Mouse (Mus musculus) limb, embryonic 10.5 days (tissue): ENCODE data around the gene Pygo1. TPM values are rescaled to one million over a fixed set of nuclear protein-coding genes. Genes with fewer than 3 reads are reported as not detected.
A peak's percentile ranks its signal among the peaks of the same experiment; 100 is the strongest.

Experiments
- DNase-seq: peaks from one replicate; pipeline ENCODE4 v3.0.0-alpha.2; 2017; ENCODE audit warnings: low spot score
- H3K27ac ChIP-seq: fragments of 300-500 bp; sonication (generic); 2 replicates; pipeline ENCODE4 v1.5.1; 2016; ENCODE audit warnings: mild to moderate bottlenecking
- H3K27me3 ChIP-seq: fragments of 300-500 bp; sonication (generic); 2 replicates; pipeline ENCODE4 v1.6.1; 2016; ENCODE audit warnings: low read depth, mild to moderate bottlenecking; ENCODE audit not compliant: poor library complexity, severe bottlenecking
- H3K36me3 ChIP-seq: fragments of 300-500 bp; sonication (generic); 2 replicates; pipeline ENCODE4 v1.6.1; 2016; ENCODE audit warnings: mild to moderate bottlenecking, moderate library complexity
- H3K4me1 ChIP-seq: fragments of 300-500 bp; sonication (generic); 2 replicates; pipeline ENCODE4 v1.6.1; 2016
- H3K4me3 ChIP-seq: fragments of 300-500 bp; sonication (generic); 2 replicates; pipeline ENCODE4 v1.5.1; 2016; ENCODE audit warnings: mild to moderate bottlenecking, moderate library complexity
- H3K9me3 ChIP-seq: fragments of 300-500 bp; sonication (generic); replicated peaks from 2 replicates; pipeline ENCODE4 v1.6.1; 2016; ENCODE audit warnings: mild to moderate bottlenecking
- whole genome bisulfite sequencing: fragments of 180-500 bp; shearing (Covaris S2); methylation state at CpG from one replicate; pipeline ENCODE4 v1.1.7; 2016; 5-methylcytosine and 5-hydroxymethylcytosine counted together
- polyA plus RNA-seq: library from polyadenylated mRNA; unstranded; fragments of >200 nt; fragmentation: Nextera tagmentation; extraction: Ambion mirVana; gene quantifications from 2 replicates; pipeline ENCODE4 v1.2.1, GENCODE M21; 2016

Pygo1 gene
- polyA plus RNA-seq, 1 experiment from 2014 or later = 7.5 TPM

GRCm38 (mm10) chr9:72949572-72949971, 24.1 kb downstream of the Pygo1 start:
- peak; percentile 38 for DNase-seq
- 65% methylated on average over 7 of the region's 7 CpGs for WGBS
- Histone ChIP-seq H3K27me3 (no peaks in the 10 kb centered on the region), H3K36me3 (peaks cover 30% of the 10 kb centered on the region), H3K4me1 (peaks cover 13% of the 10 kb centered on the region), H3K4me3 (no peak overlapping the region), H3K9me3 (0 out of 2 replicates have a peak, but pooled peaks cover 2% of the 10 kb centered on the region), H3K27ac (no peak overlapping the region)

GRCm38 (mm10) chr9:72954746-72955145, 29.3 kb downstream of the Pygo1 start:
- 43% methylated on average over 2 of the region's 2 CpGs for WGBS
- Histone ChIP-seq H3K4me3 (no peak overlapping the region), H3K4me1 (peaks cover 17% of the 10 kb centered on the region), H3K9me3 (no peaks in the 10 kb centered on the region), H3K36me3 (no peaks in the 10 kb centered on the region), H3K27ac (no peak overlapping the region), H3K27me3 (no peaks in the 10 kb centered on the region)
- peak; percentile 42 for DNase-seq

- Histone ChIP-seq H3K27ac (no peak overlapping the region), H3K9me3 (no peaks in the 10 kb centered on the region), H3K27me3 (no peaks in the 10 kb centered on the region), H3K36me3 (no peaks in the 10 kb centered on the region), H3K4me3 (no peak overlapping the region), H3K4me1 (peaks cover 14% of the 10 kb centered on the region)
- WGBS = 20% methylated on average over 1 of the region's 1 CpGs
- DNase-seq = peak; percentile 65
Measured at GRCm38 (mm10) chr9:72955546-72955945, 30.1 kb downstream of the Pygo1 start.

- Histone ChIP-seq H3K36me3 (no peaks in the 10 kb centered on the region), H3K27me3 (no peaks in the 10 kb centered on the region), H3K4me3 (peak within 1 kb of the TSS; percentile 66), H3K4me1 (peaks cover 14% of the 10 kb centered on the region), H3K27ac (peak within 1 kb of the TSS; percentile 77), H3K9me3 (no peaks in the 10 kb centered on the region)
- 3% methylated on average over 43 of the region's 43 CpGs for WGBS
- peak; percentile 91 for DNase-seq
Measured at GRCm38 (mm10) chr9:72958521-72959450, 33.3 kb downstream of the Pygo1 start, which contains the start of the genes Dyx1c1 and Gm44503. Gene Dyx1c1, plus strand, starts transcription at chr9:72958785. Gene Gm44503, plus strand, starts transcription at chr9:72958852.

GRCm38 (mm10) chr9:72961346-72961745, 35.9 kb downstream of the Pygo1 start:
- Histone ChIP-seq H3K27ac (no peak overlapping the region), H3K36me3 (no peaks in the 10 kb centered on the region), H3K9me3 (no peaks in the 10 kb centered on the region), H3K4me3 (no peak overlapping the region), H3K27me3 (no peaks in the 10 kb centered on the region), H3K4me1 (peaks cover 14% of the 10 kb centered on the region)
- no peak for DNase-seq
- 77% methylated on average over 8 of the region's 8 CpGs for WGBS

- H3K27me3 ChIP-seq = no peaks in the 10 kb centered on the region
- peaks cover 14% of the 10 kb centered on the region for H3K4me1 ChIP-seq
- H3K36me3 ChIP-seq = no peaks in the 10 kb centered on the region
- no peak overlapping the region for H3K4me3 ChIP-seq
- no peak for DNase-seq
- no peak overlapping the region for H3K27ac ChIP-seq
- H3K9me3 ChIP-seq = no peaks in the 10 kb centered on the region
- 78% methylated on average over 15 of the region's 15 CpGs for WGBS
Measured at GRCm38 (mm10) chr9:72961959-72962358, 36.5 kb downstream of the Pygo1 start.

GRCm38 (mm10) chr9:72968349-72969061, 43.1 kb downstream of the Pygo1 start:
- 37% methylated on average over 11 of the region's 11 CpGs for WGBS
- Histone ChIP-seq H3K27me3 (no peaks in the 10 kb centered on the region), H3K4me3 (no peak overlapping the region), H3K27ac (no peak overlapping the region), H3K36me3 (no peaks in the 10 kb centered on the region), H3K4me1 (no peaks in the 10 kb centered on the region), H3K9me3 (no peaks in the 10 kb centered on the region)
- no peak for DNase-seq

GRCm38 (mm10) chr9:72969874-72970273, 44.4 kb downstream of the Pygo1 start:
- no peaks in the 10 kb centered on the region for H3K9me3 ChIP-seq
- H3K27me3 ChIP-seq = no peaks in the 10 kb centered on the region
- H3K27ac ChIP-seq = no peak overlapping the region
- DNase-seq = no peak
- H3K4me3 ChIP-seq = no peak overlapping the region
- no peaks in the 10 kb centered on the region for H3K4me1 ChIP-seq
- WGBS = 71% methylated on average over 7 of the region's 7 CpGs
- no peaks in the 10 kb centered on the region for H3K36me3 ChIP-seq

- 85% methylated on average over 5 of the region's 5 CpGs for WGBS
- H3K4me1 ChIP-seq = no peaks in the 10 kb centered on the region
- H3K9me3 ChIP-seq = no peaks in the 10 kb centered on the region
Measured at GRCm38 (mm10) chr9:72972435-72972834, 47.0 kb downstream of the Pygo1 start.

GRCm38 (mm10) chr9:72972984-72973383, 47.5 kb downstream of the Pygo1 start:
- H3K27ac ChIP-seq = no peak overlapping the region
- no peak for DNase-seq
- no peaks in the 10 kb centered on the region for H3K36me3 ChIP-seq
- H3K9me3 ChIP-seq = no peaks in the 10 kb centered on the region
- H3K4me3 ChIP-seq = no peak overlapping the region
- H3K27me3 ChIP-seq = no peaks in the 10 kb centered on the region
- no peaks in the 10 kb centered on the region for H3K4me1 ChIP-seq

More at GRCm38 (mm10) chr9:72972435-72972834, 47.0 kb downstream of the Pygo1 start:
- no peaks in the 10 kb centered on the region for H3K36me3 ChIP-seq
- no peaks in the 10 kb centered on the region for H3K27me3 ChIP-seq
- H3K27ac ChIP-seq = no peak overlapping the region
- no peak overlapping the region for H3K4me3 ChIP-seq
- DNase-seq = no peak

GRCm38 (mm10) chr9:72974734-72975133, 49.3 kb downstream of the Pygo1 start:
- no peak for DNase-seq
- no peaks in the 10 kb centered on the region for H3K9me3 ChIP-seq
- H3K27me3 ChIP-seq = no peaks in the 10 kb centered on the region
- no peaks in the 10 kb centered on the region for H3K36me3 ChIP-seq
- no peak overlapping the region for H3K27ac ChIP-seq
- no peak overlapping the region for H3K4me3 ChIP-seq
- WGBS = 90% methylated on average over 5 of the region's 5 CpGs
- H3K4me1 ChIP-seq = no peaks in the 10 kb centered on the region

- Histone ChIP-seq H3K27me3 (no peaks in the 10 kb centered on the region), H3K36me3 (no peaks in the 10 kb centered on the region), H3K4me1 (no peaks in the 10 kb centered on the region), H3K4me3 (no peak overlapping the region), H3K9me3 (no peaks in the 10 kb centered on the region), H3K27ac (no peak overlapping the region)
- WGBS = 97% methylated on average over 1 of the region's 1 CpGs
- DNase-seq = no peak
Measured at GRCm38 (mm10) chr9:72975242-72975641, 49.8 kb downstream of the Pygo1 start.

GRCm38 (mm10) chr9:72983066-72983465, 57.6 kb downstream of the Pygo1 start:
- Histone ChIP-seq H3K36me3 (no peaks in the 10 kb centered on the region), H3K4me1 (peaks cover 15% of the 10 kb centered on the region), H3K4me3 (no peak overlapping the region), H3K27me3 (peaks cover 6% of the 10 kb centered on the region; the same call in 1 of the 2 replicates), H3K27ac (no peak overlapping the region), H3K9me3 (no peaks in the 10 kb centered on the region)
- 69% methylated on average over 2 of the region's 2 CpGs for WGBS
- no peak for DNase-seq
